Mouse (Mus musculus): Measurements from ENCODE around the gene Cfap54.

Gene Cfap54

DNA sequence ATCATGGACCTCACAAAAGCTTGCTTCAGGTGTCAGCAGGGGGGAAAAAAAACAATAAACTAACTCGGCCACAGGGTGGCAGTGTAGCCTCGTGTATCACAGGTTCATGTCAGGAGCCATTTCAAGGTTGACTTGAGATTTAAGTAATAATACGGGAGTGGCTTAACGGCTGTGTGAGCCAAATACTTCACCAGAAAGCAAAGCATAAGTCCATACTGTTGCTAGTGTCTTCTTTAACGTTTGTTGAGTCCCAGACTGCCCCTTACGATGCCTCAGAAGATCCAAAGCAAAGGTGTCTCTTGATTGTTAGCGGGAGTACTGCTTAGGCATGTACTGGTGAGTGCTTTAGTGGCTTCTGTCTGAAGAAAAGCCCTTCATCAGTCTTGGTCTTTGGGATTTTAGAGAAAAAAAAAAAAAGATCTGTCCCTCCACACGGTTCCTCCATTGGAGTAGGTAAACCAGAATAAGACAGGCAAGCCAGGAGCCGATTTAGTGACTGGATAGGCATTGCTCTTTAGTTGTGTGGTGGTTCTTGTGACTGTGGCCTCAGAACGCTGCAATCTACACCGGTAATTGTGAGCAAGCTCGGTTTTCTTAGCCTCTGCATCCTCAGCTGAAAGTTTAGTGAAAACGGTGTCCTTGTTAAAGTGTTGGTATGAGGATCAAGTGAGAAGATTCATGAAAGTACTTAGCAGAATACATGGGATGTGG, 30.2 kb downstream of the Cfap54 start:
- peak; percentile 75 to 77 for DNase-seq

GRCm38 (mm10) chr10:93050571-93050970, 30.8 kb downstream of the Cfap54 start:
- no peak for DNase-seq

DNA sequence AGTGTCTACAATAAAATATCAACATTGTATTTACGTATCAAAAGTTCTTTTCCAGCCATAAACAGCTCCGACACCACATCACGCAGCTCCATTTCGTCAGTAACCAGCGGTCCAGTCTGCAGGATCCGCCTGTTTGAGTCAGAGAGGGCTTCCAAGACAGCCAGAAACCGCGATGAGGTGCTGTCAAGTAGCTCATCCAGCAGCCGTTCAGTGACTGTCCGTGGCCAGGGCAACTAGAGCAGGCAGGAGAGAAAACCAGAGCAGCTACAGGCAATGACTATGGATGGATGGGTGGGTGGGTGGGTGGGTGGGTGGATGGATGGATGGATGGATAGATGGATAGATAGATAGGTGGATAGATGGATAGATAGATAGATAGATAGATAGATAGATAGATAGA, 38.2 kb downstream of the Cfap54 start:
- DNase-seq = no peak

GRCm38 (mm10) chr10:93041850-93042249, 39.6 kb downstream of the Cfap54 start:
- DNase-seq = no peak

- DNase-seq = no peak
Measured at GRCm38 (mm10) chr10:93041392-93041791, 40.0 kb downstream of the Cfap54 start.

GRCm38 (mm10) chr10:93036532-93036931, 44.9 kb downstream of the Cfap54 start:
- no peak for DNase-seq

DNA sequence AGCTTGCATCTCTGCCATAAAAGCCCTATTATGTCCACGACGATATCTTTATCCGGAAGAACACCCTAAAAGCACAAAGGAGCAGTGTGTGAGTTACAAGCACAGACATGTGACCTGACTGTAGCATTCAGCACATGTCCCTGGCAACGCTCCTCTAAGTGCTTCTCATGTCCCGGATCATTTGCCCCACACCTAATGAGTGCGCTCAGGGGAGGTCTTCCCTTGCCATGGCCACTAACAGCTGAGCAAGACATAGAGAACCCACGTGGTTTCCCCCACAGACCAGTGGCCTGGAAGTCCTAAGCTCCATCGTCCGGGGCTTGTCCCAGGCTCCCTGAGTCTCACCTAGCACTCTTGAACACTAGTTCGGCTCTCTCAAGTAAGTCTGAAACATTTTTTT, 45.9 kb downstream of the Cfap54 start:
- DNase-seq = no peak

DNA sequence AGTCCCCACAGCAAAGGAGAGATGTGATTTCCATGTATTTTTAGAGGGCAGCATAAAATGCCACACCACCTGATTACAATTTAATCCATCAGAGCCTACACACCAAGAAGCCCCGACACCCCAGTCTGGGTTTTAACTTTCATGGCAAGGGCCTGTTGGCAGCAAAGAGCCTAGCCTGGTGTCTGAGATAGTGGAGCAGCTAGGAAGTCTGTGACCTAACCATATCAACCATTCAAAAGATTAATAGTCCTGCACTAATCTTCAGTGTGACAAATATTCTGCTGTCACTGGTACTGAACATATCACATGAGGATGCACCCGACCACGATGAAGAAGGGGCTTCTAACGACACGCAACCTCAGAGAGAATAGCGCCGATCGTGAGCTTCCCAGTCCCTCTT, 58.1 kb downstream of the Cfap54 start:
- no peak for DNase-seq

- peak; percentile 44 to 70 for DNase-seq
Measured at GRCm38 (mm10) chr10:93014059-93014795, 67.2 kb downstream of the Cfap54 start.

DNA sequence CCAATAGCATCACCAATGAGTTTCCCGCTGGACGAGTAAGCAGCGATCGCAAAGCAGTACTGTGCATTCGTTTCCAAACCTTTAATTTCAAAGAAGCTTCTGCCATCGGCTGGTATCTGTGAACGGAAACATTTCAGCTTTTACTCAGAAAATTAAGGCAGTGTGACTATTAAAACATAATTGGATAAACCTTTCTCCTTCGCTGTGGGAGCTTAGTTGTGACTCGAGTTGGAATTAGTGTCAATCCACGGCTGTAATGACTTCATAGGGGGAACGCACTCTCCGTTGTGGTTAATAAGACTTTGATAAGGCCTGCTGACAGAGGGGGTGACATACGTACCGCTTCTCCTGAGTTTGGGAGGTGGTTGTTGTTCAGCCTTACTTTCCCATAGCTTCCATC, 70.3 kb downstream of the Cfap54 start:
- no peak for DNase-seq

DNA sequence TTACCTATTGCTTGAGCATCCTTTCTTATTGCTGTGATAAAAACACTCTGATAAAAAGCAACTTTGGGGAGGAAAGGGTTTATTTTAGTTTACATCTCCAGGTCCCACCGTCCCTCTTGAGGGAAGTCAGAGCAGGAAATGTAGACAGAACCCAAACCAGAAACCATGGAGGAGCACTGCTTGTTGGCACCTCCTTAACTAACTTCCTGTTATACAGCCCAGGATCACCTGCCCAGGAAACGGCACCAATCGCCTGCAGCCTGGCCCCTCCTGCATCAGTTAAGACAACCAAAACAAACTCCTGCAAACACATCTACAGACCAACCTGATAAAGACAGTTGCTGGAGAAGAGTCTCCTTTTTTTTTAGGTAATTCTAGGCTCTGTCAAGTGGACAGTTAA, 74.4 kb downstream of the Cfap54 start:
- DNase-seq = no peak

DNA sequence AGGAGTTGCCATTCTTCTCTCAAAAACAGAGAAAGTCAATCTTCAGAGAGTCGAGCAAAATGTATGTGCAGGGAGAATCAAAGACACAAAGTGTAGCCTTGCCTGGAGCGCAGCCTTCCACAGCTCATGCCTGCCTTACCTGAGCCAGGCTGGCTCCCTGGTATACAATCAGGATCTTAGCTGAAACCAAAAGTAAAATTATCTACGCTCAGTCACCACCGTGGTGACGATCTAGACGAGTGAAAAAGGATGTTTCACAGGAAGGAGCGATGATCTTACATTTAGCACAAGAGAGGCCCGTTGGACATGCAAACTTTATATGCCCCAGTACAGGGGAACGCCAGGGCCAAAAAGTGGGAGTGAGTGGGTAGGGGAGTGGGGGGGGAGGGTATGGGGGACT, 75.0 kb downstream of the Cfap54 start:
- no peak for DNase-seq

- DNase-seq = no peak
Measured at GRCm38 (mm10) chr10:92998536-92998935, 82.9 kb downstream of the Cfap54 start.

- DNase-seq = no peak
Measured at GRCm38 (mm10) chr10:92995186-92995585, 86.2 kb downstream of the Cfap54 start.

GRCm38 (mm10) chr10:92994340-92994739, 87.1 kb downstream of the Cfap54 start:
- DNase-seq = no peak

- no peak for DNase-seq
Measured at GRCm38 (mm10) chr10:92992526-92992925, 88.9 kb downstream of the Cfap54 start.

DNA sequence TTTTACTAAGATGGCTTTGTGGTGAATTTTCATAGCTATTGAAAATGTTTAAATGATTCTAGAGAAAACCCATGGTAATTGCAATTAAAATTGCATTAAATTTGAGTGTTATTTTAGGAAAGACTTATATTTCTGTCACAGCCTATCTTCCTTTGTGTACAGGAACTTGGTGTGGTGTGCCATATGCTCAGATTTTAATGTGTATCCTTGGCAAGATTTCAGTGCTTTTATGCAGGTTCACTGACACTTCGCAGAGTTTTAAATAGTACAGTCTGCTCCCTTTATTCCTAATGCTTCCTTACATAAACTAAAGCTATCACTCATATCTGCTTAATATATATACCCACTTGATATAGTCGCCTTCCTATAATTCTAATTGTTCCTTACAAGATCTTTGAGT, 90.8 kb downstream of the Cfap54 start:
- no peak for DNase-seq

DNA sequence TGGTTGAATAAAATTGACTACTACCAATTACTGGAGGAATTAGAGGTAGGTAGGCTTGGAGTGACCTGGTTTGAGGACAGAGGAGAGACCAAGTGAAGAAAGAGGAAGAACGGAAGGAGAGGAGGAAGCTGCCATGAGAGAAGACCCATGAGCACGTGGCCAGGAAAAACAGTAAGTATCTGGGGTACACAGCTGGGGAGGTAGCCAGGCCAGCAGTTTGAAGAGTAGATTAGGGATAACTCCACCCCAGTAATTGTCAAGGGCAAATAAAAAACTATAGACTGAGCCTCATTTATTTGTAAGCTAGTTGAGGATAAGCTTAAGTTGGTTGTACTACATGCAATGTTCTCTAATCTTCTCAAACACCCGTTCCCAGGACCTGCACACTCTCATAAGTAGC, 116.3 kb downstream of the Cfap54 start:
- no peak for DNase-seq

- no peak for DNase-seq
Measured at GRCm38 (mm10) chr10:92950044-92950443, 131.4 kb downstream of the Cfap54 start.

GRCm38 (mm10) chr10:92942848-92943645, 138.4 kb downstream of the Cfap54 start:
- no peak for DNase-seq

DNA sequence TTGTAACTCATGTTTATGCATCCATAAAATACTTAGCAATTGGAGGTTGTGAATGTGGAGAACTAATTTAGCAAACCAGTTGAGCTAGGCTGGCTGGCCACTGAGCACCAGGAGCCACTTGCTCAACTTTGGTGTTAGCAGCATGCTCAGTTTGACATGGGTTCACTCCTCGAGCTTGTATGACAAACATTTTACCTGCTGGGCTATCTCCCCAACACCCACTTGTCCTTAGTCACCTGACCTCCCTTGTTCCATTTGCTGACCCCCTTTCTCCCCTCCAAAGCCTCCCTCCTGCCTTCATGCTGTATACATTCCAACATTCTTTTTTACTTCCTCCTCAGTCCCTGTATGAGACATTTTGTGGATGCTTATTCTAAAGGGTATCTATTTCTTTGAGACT, 139.8 kb downstream of the Cfap54 start:
- DNase-seq = no peak

DNA sequence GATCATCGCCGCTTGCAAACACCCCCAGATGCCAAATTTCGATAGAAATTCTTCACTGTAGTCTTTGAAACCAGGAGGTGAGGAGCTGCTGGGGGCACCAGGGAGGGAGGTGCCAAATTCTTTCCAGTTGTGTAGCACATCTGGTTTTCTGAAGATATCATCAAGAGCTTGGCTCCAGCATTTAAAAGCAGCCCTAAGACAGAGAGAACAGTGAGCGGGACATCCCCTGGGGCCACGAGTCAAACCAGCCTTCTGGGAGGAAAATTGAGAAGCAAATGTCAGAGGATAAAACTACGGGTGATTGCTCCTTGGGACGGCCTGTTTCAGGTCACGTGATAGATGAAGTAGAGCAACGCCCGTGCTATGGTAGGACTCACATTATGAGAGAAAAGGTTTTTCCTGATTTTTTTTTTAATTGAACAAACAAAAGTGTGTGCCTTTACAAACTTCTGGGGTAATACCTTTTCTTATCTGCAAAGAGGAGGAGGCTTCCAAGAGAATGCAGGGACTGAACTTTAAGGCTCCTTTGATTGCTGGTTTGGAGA, 143.6 kb downstream of the Cfap54 start:
- no peak for DNase-seq

GRCm38 (mm10) chr10:92937091-92937490, 144.3 kb downstream of the Cfap54 start:
- no peak for DNase-seq
